Mouse (Mus musculus) forebrain, embryonic 11.5 days (tissue): Measurements from ENCODE around the gene Pla2g10. TPM values are rescaled to one million over a fixed set of nuclear protein-coding genes. Genes with fewer than 3 reads are reported as not detected.
A peak's percentile ranks its signal among the peaks of the same experiment; 100 is the strongest.
"Not testable (repeated sequence)": the region's sequence is repeated elsewhere in the genome, so short reads cannot be mapped to it uniquely, and the experiment has no call there.

ENCODE experiments used
- ATAC-seq: fragments of 200-750 bp; cut with Nextera tagmentation; replicated peaks from 2 replicates; pipeline ENCODE4 v1.8.0; 2017; ENCODE audit warnings: moderate TSS enrichment; ENCODE audit not compliant: low FRiP score
- DNase-seq: peaks from one replicate; pipeline ENCODE4 v3.0.0-alpha.2; 2017; ENCODE audit warnings: low spot score
- H3K27ac ChIP-seq: fragments of 300-500 bp; sonication (generic); 2 replicates; pipeline ENCODE4 v1.5.1; 2014; ENCODE audit warnings: low read depth, low read length
- H3K27me3 ChIP-seq: fragments of 300-500 bp; sonication (generic); 2 replicates; pipeline ENCODE4 v1.6.1; 2014; ENCODE audit warnings: mild to moderate bottlenecking, low read length, mixed read lengths; ENCODE audit not compliant: control insufficient read depth, insufficient read depth
- H3K36me3 ChIP-seq: fragments of 300-500 bp; sonication (generic); 2 replicates; pipeline ENCODE4 v1.6.1; 2014; ENCODE audit warnings: mild to moderate bottlenecking, low read length, moderate library complexity, mixed read lengths; ENCODE audit not compliant: control insufficient read depth, insufficient read depth
- H3K4me1 ChIP-seq: fragments of 300-500 bp; sonication (generic); replicated peaks from 2 replicates; pipeline ENCODE4 v1.6.1; 2014; ENCODE audit warnings: low read length, mixed read lengths; ENCODE audit not compliant: control insufficient read depth, insufficient read depth
- H3K4me2 ChIP-seq: fragments of 300-500 bp; sonication (generic); 2 replicates; pipeline ENCODE4 v1.6.1; 2014; ENCODE audit warnings: low read depth, mild to moderate bottlenecking, low read length, moderate library complexity, mixed read lengths; ENCODE audit not compliant: severe bottlenecking
- H3K4me3 ChIP-seq: fragments of 300-500 bp; sonication (generic); 2 replicates; pipeline ENCODE4 v1.5.1; 2014; ENCODE audit warnings: low read depth, low read length
- H3K9ac ChIP-seq: fragments of 300-500 bp; sonication (generic); 2 replicates; pipeline ENCODE4 v1.6.1; 2014; ENCODE audit warnings: low read length
- H3K9me3 ChIP-seq: fragments of 300-500 bp; sonication (generic); 2 replicates; pipeline ENCODE4 v1.6.1; 2016; ENCODE audit warnings: low read length, mixed read lengths; ENCODE audit not compliant: control insufficient read depth
- WGBS: fragments of 180-500 bp; shearing (Covaris S2); extraction: QIAGEN DNeasy Blood & Tissue Kit; methylation state at CpG from one replicate; pipeline ENCODE4 v1.1.7; 2014; 5-methylcytosine and 5-hydroxymethylcytosine counted together
- polyA plus RNA-seq: library from polyadenylated mRNA; unstranded; fragments of >200 nt; fragmentation: Nextera tagmentation; extraction: Ambion mirVana; gene quantifications from 2 replicates; pipeline ENCODE4 v1.2.1, GENCODE M21; 2014

Gene Pla2g10
- polyA plus RNA-seq, 1 experiment from 2014 or later: not detected

GRCm38 (mm10) chr16:13754400-13755190, 23.8 kb upstream of the Pla2g10 start:
- WGBS: 1% methylated on average over 65 of the region's 65 CpGs
- DNase-seq: peak; percentile 98
- H3K9me3 ChIP-seq: no peaks in the 10 kb centered on the region
- no peaks in the 10 kb centered on the region for H3K27me3 ChIP-seq
- H3K4me3 ChIP-seq: peak overlapping the region; percentile 57
- ATAC-seq: peak; percentile 98
- H3K36me3 ChIP-seq: no peaks in the 10 kb centered on the region
- H3K4me1 ChIP-seq: no peaks in the 10 kb centered on the region
- H3K27ac ChIP-seq: no peak overlapping the region
- peak overlapping the region; percentile 75 for H3K9ac ChIP-seq
- H3K4me2 ChIP-seq: peak overlapping the region; percentile 86

- no peaks in the 10 kb centered on the region for H3K36me3 ChIP-seq
- no peaks in the 10 kb centered on the region for H3K4me1 ChIP-seq
- no peaks in the 10 kb centered on the region for H3K9me3 ChIP-seq
- DNase-seq (no peak), ATAC-seq (peak; percentile 42; the same call in 1 of the 2 replicates)
- WGBS: 76% methylated on average over 8 of the region's 8 CpGs
- peak overlapping the region; percentile 86 for H3K4me2 ChIP-seq
- no peak overlapping the region for H3K9ac ChIP-seq
- H3K4me3 ChIP-seq: peak overlapping the region; percentile 57; the same call in 1 of the 2 replicates
- no peaks in the 10 kb centered on the region for H3K27me3 ChIP-seq
- no peak overlapping the region for H3K27ac ChIP-seq
These were observed 23.2 kb upstream of the Pla2g10 start for GRCm38 (mm10) chr16:13753986-13754385.

- Histone ChIP-seq H3K9me3 (no peaks in the 10 kb centered on the region), H3K36me3 (no peaks in the 10 kb centered on the region), H3K4me3 (no peak overlapping the region), H3K27me3 (no peaks in the 10 kb centered on the region), H3K4me1 (no peaks in the 10 kb centered on the region), H3K9ac (no peak overlapping the region), H3K27ac (no peak overlapping the region), H3K4me2 (no peak overlapping the region)
- no peak for DNase-seq
- ATAC-seq: no peak
- WGBS: 93% methylated on average over 13 of the region's 13 CpGs
These were observed 19.8 kb upstream of the Pla2g10 start for GRCm38 (mm10) chr16:13750626-13751025.

GRCm38 (mm10) chr16:13749981-13750380, 19.2 kb upstream of the Pla2g10 start:
- no peak for ATAC-seq

GRCm38 (mm10) chr16:13749306-13749705, 18.5 kb upstream of the Pla2g10 start:
- Histone ChIP-seq H3K9ac (no peak overlapping the region), H3K27ac (no peak overlapping the region), H3K9me3 (no peaks in the 10 kb centered on the region), H3K36me3 (no peaks in the 10 kb centered on the region), H3K4me2 (no peak overlapping the region), H3K27me3 (no peaks in the 10 kb centered on the region), H3K4me1 (no peaks in the 10 kb centered on the region), H3K4me3 (no peak overlapping the region)
- 43% methylated on average over 5 of the region's 5 CpGs for WGBS
- DNase-seq (no peak), ATAC-seq (no peak)

More at GRCm38 (mm10) chr16:13749981-13750380, 19.2 kb upstream of the Pla2g10 start:
- 55% methylated on average over 3 of the region's 3 CpGs for WGBS
- H3K4me3 ChIP-seq: no peak overlapping the region
- H3K4me2 ChIP-seq: no peak overlapping the region
- H3K36me3 ChIP-seq: no peaks in the 10 kb centered on the region
- no peak for DNase-seq
- H3K4me1 ChIP-seq: no peaks in the 10 kb centered on the region
- no peaks in the 10 kb centered on the region for H3K9me3 ChIP-seq
- no peak overlapping the region for H3K9ac ChIP-seq
- H3K27ac ChIP-seq: no peak overlapping the region
- H3K27me3 ChIP-seq: no peaks in the 10 kb centered on the region

- not testable (repeated sequence) for H3K4me1 ChIP-seq, H3K9ac ChIP-seq, ATAC-seq, H3K4me3 ChIP-seq, H3K4me2 ChIP-seq, H3K27me3 ChIP-seq, DNase-seq, H3K27ac ChIP-seq, H3K36me3 ChIP-seq, H3K9me3 ChIP-seq
- 15% methylated on average over 10 of the region's 10 CpGs for WGBS
These were observed 18.0 kb upstream of the Pla2g10 start for GRCm38 (mm10) chr16:13748813-13749212.

GRCm38 (mm10) chr16:13748124-13748523, 17.3 kb upstream of the Pla2g10 start:
- Histone ChIP-seq H3K4me1 (no peaks in the 10 kb centered on the region), H3K27me3 (no peaks in the 10 kb centered on the region), H3K36me3 (no peaks in the 10 kb centered on the region), H3K9me3 (no peaks in the 10 kb centered on the region), H3K9ac (no peak overlapping the region), H3K4me2 (no peak overlapping the region), H3K4me3 (no peak overlapping the region), H3K27ac (no peak overlapping the region)
- no peak for DNase-seq
- WGBS: 67% methylated on average over 3 of the region's 3 CpGs
- no peak for ATAC-seq

GRCm38 (mm10) chr16:13747708-13748107, 16.9 kb upstream of the Pla2g10 start:
- Histone ChIP-seq H3K27me3 (no peaks in the 10 kb centered on the region), H3K4me1 (no peaks in the 10 kb centered on the region), H3K9ac (no peak overlapping the region), H3K36me3 (no peaks in the 10 kb centered on the region), H3K4me3 (no peak overlapping the region), H3K9me3 (no peaks in the 10 kb centered on the region), H3K27ac (no peak overlapping the region), H3K4me2 (no peak overlapping the region)
- WGBS: 92% methylated on average over 8 of the region's 8 CpGs
- DNase-seq (no peak), ATAC-seq (no peak)

- Histone ChIP-seq H3K4me3 (no peak overlapping the region), H3K9me3 (no peaks in the 10 kb centered on the region), H3K4me1 (no peaks in the 10 kb centered on the region), H3K27me3 (no peaks in the 10 kb centered on the region), H3K36me3 (no peaks in the 10 kb centered on the region), H3K9ac (no peak overlapping the region), H3K27ac (no peak overlapping the region), H3K4me2 (no peak overlapping the region)
- DNase-seq: no peak
- no peak for ATAC-seq
- 71% methylated on average over 2 of the region's 2 CpGs for WGBS
These were observed 10.1 kb upstream of the Pla2g10 start for GRCm38 (mm10) chr16:13740844-13741243.
